Mouse (Mus musculus) midbrain, postnatal 0 days (tissue): ENCODE measurements around the gene Nes. TPM values are rescaled to one million over a fixed set of nuclear protein-coding genes. Genes with fewer than 3 reads are reported as not detected.

Experiments used
- ATAC-seq: fragments of 200-750 bp; cut with Nextera tagmentation; 2 replicates; pipeline ENCODE4 v1.8.0; 2017; ENCODE audit warnings: moderate number of reproducible peaks, mild to moderate bottlenecking, moderate TSS enrichment, moderate library complexity; ENCODE audit not compliant: low FRiP score
- DNase-seq: peaks from one replicate; pipeline ENCODE4 v3.0.0-alpha.2; 2015; ENCODE audit warnings: low spot score
- H3K27ac ChIP-seq: fragments of 300-500 bp; sonication (generic); 2 replicates; pipeline ENCODE4 v1.5.1; 2014; ENCODE audit warnings: low read depth, mild to moderate bottlenecking, low read length, mixed read lengths
- H3K27me3 ChIP-seq: fragments of 300-500 bp; sonication (generic); 2 replicates; pipeline ENCODE4 v1.6.1; 2014; ENCODE audit warnings: low read length, control low read depth, mixed read lengths; ENCODE audit not compliant: insufficient read depth
- H3K36me3 ChIP-seq: fragments of 300-500 bp; sonication (generic); 2 replicates; pipeline ENCODE4 v1.6.1; 2014; ENCODE audit warnings: low read length, control low read depth, mixed read lengths; ENCODE audit not compliant: insufficient read depth
- H3K4me1 ChIP-seq: fragments of 300-500 bp; sonication (generic); 2 replicates; pipeline ENCODE4 v1.6.1; 2014; ENCODE audit warnings: mild to moderate bottlenecking, control low read depth, antibody characterized with exemption, low read length, mixed read lengths; ENCODE audit not compliant: insufficient read depth
- H3K4me2 ChIP-seq: fragments of 300-500 bp; sonication (generic); 2 replicates; pipeline ENCODE4 v1.6.1; 2014; ENCODE audit warnings: low read depth, mild to moderate bottlenecking, low read length, mixed read lengths; ENCODE audit not compliant: poor library complexity, severe bottlenecking
- H3K4me3 ChIP-seq: fragments of 300-500 bp; sonication (generic); 2 replicates; pipeline ENCODE4 v1.5.1; 2014; ENCODE audit warnings: low read depth, mild to moderate bottlenecking, low read length, moderate library complexity
- H3K9ac ChIP-seq: fragments of 300-500 bp; sonication (generic); replicated peaks from 2 replicates; pipeline ENCODE4 v1.6.1; 2014; ENCODE audit warnings: mild to moderate bottlenecking, low read length, moderate library complexity, mixed read lengths; ENCODE audit not compliant: poor library complexity, severe bottlenecking
- H3K9me3 ChIP-seq: fragments of 300-500 bp; sonication (generic); 2 replicates; pipeline ENCODE4 v1.6.1; 2016; ENCODE audit warnings: low read length, control low read depth
- CTCF ChIP-seq: IDR thresholded peaks from 2 replicates; pipeline ENCODE4 v1.5.1; 2016; ENCODE audit warnings: antibody characterized with exemption, mild to moderate bottlenecking
- whole genome bisulfite sequencing: fragments of 180-500 bp; shearing (Covaris S2); extraction: QIAGEN DNeasy Blood & Tissue Kit; methylation state at CpG from one replicate; pipeline ENCODE4 v1.1.7; 2014; 5-methylcytosine and 5-hydroxymethylcytosine counted together
- polyA plus RNA-seq: library from polyadenylated mRNA; unstranded; fragments of >200 nt; fragmentation: Nextera tagmentation; extraction: Ambion mirVana; gene quantifications from 2 replicates; pipeline ENCODE4 v1.2.1, GENCODE M21; 2015
- total RNA-seq: library from RNA; depleted of rRNA; stranded (reverse); fragments of >200 nt; gene quantifications from 2 replicates; pipeline ENCODE4 v1.2.3, GENCODE M21; 2014

The Nes gene
- total and polyA plus RNA-seq, 2 experiments from 2014 or later: 8.8 to 22.4 TPM

DNA sequence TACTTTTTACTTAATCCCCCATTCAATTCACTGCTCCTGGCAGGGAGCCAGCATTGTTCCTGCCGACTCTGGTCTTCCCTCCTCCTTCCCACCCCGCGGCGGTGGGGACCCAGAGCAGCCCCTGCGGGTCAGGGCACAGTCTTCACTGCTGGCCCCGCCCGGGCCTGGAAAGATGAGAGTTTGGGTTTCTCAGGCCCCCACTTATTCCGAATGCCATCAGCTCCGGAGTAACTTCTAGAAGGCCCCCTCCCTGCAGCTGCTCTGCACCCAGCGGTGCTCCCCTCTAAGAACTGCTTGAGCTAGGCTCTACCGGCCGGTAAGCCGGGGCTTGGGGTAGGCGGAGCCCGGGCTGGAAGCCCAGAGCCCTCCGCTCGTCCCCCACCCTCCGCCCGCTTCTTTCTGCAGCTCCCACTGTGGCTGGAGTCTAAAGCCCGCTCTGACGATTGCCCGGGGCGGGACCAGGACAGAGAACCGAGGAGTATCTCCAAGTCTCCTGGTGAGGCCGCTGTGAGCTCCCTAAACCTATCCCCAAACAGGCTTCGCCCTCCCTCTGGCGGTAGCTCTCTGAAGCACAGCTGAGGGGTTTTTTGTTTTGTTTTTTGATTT, 10.2 kb upstream of the Nes start:
- Histone ChIP-seq H3K36me3 (no peaks in the 10 kb centered on the region), H3K9me3 (no peaks in the 10 kb centered on the region), H3K4me1 (no peaks in the 10 kb centered on the region), H3K27ac (peak overlapping the region; percentile 52), H3K4me3 (peak overlapping the region; percentile 42), H3K9ac (peak overlapping the region; percentile 55), H3K4me2 (peak overlapping the region; percentile 75), H3K27me3 (0 out of 2 replicates have a peak, but pooled peaks cover 3% of the 10 kb centered on the region)
- under 1% methylated on average over 27 of the region's 27 CpGs for WGBS
- peak; percentile 97 for DNase-seq
- peak; percentile 98 for TF ChIP-seq CTCF
- peak; percentile 96 for ATAC-seq

DNA sequence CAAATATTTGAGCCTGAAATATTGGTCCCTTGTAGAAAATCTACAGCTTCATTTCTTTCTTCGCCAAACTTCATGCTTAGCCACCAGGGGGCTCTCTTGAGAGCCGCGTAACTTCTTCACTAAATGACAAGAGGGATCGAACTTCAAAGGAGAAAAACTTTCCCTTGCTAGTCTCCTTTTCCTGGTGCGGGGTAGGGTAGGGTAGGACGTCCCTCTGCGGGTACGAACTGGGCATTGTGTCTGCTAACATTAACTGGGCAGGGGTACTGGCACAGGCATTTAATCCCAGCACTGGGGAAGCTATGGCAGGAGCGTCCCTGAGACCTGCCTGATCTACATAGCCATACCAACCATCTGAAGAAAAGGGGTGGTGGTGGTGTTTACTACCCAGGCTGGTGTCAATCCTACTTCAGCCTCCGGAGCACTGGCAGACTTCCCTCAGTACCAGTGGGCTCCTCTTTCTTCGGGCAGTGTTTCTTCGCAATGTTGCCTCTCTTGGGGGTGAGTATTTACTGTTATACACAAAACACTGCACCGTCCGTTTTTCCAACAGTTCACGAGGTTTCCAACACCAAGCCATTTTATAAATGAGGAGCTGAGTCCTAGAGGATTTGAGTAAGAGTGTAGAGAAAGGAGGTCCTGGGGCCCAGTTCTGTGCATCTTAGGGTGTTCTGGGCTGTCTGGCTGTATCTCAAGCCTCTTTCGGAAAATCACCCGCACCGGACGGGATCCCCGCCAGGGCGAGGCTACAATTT, 517 bp upstream of the Nes start:
- no peaks in the 10 kb centered on the region for H3K36me3 ChIP-seq
- H3K27me3 ChIP-seq: 0 out of 2 replicates have a peak, but pooled peaks cover 11% of the 10 kb centered on the region
- 1% methylated on average over 21 of the region's 21 CpGs for WGBS
- no peak overlapping the region for H3K9ac ChIP-seq
- peak overlapping the region; percentile 48 for H3K4me3 ChIP-seq
- H3K9me3 ChIP-seq: no peaks in the 10 kb centered on the region
- peak; percentile 85 for TF ChIP-seq CTCF
- peak overlapping the region; percentile 92 for H3K4me2 ChIP-seq
- ATAC-seq (no peak), DNase-seq (peak; percentile 69)
- H3K27ac ChIP-seq: no peak overlapping the region
- H3K4me1 ChIP-seq: 0 out of 2 replicates have a peak, but pooled peaks cover 3% of the 10 kb centered on the region

DNA sequence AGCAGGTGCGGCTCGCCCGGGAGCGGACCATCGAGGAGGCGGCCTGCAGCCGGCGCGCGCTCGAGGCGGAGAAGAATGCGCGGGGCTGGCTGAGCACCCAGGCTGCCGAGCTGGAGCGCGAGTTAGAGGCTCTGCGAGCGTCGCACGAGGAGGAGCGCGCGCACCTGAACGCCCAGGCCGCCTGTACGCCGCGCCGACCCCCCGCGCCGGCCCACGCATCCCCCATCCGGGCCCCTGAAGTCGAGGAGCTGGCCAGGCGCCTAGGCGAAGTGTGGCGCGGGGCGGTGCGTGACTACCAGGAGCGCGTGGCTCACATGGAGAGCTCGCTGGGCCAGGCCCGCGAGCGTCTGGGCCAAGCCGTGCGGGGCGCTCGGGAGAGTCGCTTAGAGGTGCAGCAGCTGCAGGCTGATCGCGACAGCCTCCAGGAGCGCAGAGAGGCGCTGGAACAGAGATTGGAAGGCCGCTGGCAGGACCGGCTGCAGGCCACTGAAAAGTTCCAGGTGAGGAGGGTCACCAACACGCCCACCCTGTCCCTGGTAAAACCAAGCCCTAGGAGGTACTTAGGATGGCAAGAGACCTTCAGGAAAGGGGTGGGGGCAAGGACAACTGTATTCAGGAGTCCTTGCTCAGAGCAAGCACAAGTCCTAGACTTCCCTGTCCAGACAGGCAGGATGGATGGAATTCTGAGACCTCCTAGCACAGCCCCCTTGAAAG, 768 bp downstream of the Nes start:
- Histone ChIP-seq H3K4me1 (0 out of 2 replicates have a peak, but pooled peaks cover 3% of the 10 kb centered on the region), H3K9ac (peak overlapping the region; percentile 54), H3K27me3 (0 out of 2 replicates have a peak, but pooled peaks cover 11% of the 10 kb centered on the region), H3K9me3 (no peaks in the 10 kb centered on the region), H3K27ac (no peak overlapping the region), H3K4me3 (peak overlapping the region; percentile 48), H3K36me3 (peaks cover 4% of the 10 kb centered on the region; the same call in 1 of the 2 replicates), H3K4me2 (peak overlapping the region; percentile 92)
- no peak; the same call in 1 of the 2 replicates for ATAC-seq
- TF ChIP-seq CTCF: no peak
- WGBS: under 1% methylated on average over 59 of the region's 60 CpGs
- DNase-seq: no peak

DNA sequence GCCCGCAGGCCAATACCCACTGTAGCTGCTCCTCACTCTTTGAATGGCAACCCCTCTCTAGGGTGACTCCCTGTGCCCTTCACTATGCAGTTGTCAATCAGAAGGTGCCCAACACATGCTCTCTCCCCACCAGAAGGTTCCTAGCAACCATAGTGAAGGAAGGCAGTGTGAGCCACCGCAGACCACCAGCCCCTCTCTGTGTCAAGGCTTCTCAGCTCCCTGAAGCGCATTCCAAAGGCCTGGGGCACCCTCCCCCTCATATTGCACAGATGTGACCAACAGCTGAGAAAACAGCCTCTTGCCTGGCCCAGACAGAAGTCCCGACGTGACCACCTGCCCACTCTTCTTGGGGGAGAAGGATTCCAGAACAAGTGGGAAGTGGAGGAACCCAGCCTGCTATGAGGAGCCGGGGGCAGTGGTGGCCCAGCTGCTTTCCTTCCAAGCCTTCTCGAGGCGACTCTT, 1.4 kb downstream of the Nes start:
- WGBS: 11% methylated on average over 8 of the region's 8 CpGs
- no peak for DNase-seq

DNA sequence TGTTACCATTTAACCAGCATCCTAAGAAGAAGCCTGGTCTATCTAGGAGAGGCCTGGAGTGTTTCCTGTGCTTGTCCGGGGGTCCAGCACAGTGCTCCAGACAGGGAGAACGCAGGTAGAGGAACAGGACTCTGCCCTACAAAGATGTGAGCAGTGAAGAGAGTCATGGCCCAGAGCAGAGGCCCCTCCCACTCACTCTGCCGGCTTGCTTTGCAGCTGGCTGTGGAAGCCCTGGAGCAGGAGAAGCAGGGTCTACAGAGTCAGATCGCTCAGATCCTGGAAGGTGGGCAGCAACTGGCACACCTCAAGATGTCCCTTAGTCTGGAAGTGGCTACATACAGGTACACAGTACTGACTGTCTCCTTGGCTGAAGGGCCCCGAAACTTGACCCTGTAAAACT, 1.9 kb downstream of the Nes start:
- Histone ChIP-seq H3K4me2 (peak overlapping the region; percentile 92), H3K4me1 (0 out of 2 replicates have a peak, but pooled peaks cover 3% of the 10 kb centered on the region), H3K9me3 (no peaks in the 10 kb centered on the region), H3K36me3 (peaks cover 4% of the 10 kb centered on the region; the same call in 1 of the 2 replicates), H3K27ac (no peak overlapping the region), H3K4me3 (peak overlapping the region; percentile 48), H3K9ac (no peak overlapping the region; the same call in 1 of the 2 replicates), H3K27me3 (0 out of 2 replicates have a peak, but pooled peaks cover 11% of the 10 kb centered on the region)
- WGBS: 23% methylated on average over 5 of the region's 5 CpGs
- no peak for TF ChIP-seq CTCF
- no peak for ATAC-seq
- no peak for DNase-seq

More for the DNA sequence above, 1.4 kb downstream of the Nes start:
- Histone ChIP-seq H3K4me2 (peak overlapping the region; percentile 92), H3K9ac (no peak overlapping the region; the same call in 1 of the 2 replicates), H3K27me3 (0 out of 2 replicates have a peak, but pooled peaks cover 11% of the 10 kb centered on the region), H3K27ac (no peak overlapping the region), H3K4me3 (peak overlapping the region; percentile 48), H3K4me1 (0 out of 2 replicates have a peak, but pooled peaks cover 3% of the 10 kb centered on the region), H3K9me3 (no peaks in the 10 kb centered on the region), H3K36me3 (peaks cover 4% of the 10 kb centered on the region; the same call in 1 of the 2 replicates)
- no peak for TF ChIP-seq CTCF
- peak; percentile 48 for ATAC-seq
